8 mouse cellular contexts compared by ENCODE assay signal in the genomic region with DNA sequence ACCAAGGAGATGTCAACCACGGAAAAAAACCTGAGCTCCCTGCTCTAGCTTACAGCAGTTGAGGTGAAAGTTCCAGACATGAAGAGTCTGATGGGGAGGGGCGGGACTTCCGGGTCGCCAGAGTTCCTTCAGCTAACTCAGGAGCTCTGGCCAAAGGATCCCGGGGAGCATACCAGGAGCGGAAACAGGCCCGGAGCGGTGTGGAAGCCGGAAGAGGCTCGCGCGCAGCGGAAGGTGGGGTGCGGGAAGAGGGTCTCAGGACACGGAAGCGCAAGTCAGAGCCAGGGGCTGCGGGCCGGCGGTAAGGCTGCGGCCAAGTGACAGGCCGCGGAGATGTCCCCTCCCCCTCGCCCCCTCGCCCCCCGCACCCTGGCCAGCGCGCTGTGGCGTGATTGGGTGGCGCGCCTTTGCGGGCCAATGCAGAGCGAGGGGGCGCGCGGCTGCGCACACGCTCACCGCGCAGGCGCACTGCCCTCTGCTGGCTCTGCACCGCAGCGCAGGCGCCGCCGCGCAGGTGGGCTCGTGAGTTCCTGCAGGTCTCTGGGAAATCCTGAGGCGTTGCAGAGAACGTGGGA. TPM values are rescaled to one million over a fixed set of nuclear protein-coding genes. Genes with fewer than 3 reads are reported as not detected.
DNase-seq lines count a peak whose midpoint lies in the region; ATAC-seq and TF ChIP-seq lines count a peak whose summit lies in the region.

A gene (plus strand): TSS at position 103 of the 575 bp plus-strand sequence.

- WGBS in heart, embryonic 12.5 days, result 0% methylated on average over 46 of the region's 49 CpGs
- WGBS in kidney, postnatal 0 days, result under 1% methylated on average over 43 of the region's 49 CpGs
- under 1% methylated on average over 47 of the region's 49 CpGs for WGBS in liver, embryonic 11.5 days
- WGBS in stomach, embryonic 14.5 days, result 1% methylated on average over 46 of the region's 49 CpGs

- peaks cover 8% of the 10 kb centered on the region for H3K79me2 ChIP-seq in C2C12 (ENCODE audit: control insufficient read depth, insufficient read depth)

- H3K4me2 ChIP-seq in heart, embryonic 12.5 days, result peak within 1 kb of the TSS; percentile 71
- H3K4me2 ChIP-seq in kidney, postnatal 0 days (ENCODE audit: low read length), result peak within 1 kb of the TSS; percentile 63
- peak within 1 kb of the TSS; percentile 67 for H3K4me2 ChIP-seq in liver, embryonic 11.5 days
- peak within 1 kb of the TSS; percentile 41 for H3K4me2 ChIP-seq in stomach, embryonic 14.5 days (replicated peaks; ENCODE audit: low read depth, low read length)

- TF ChIP-seq POLR2A in brain, embryonic 14.5 days (IDR thresholded peaks at IDR 0.05; ENCODE audit: borderline replicate concordance, extremely low read depth, insufficient read depth, insufficient read length, poor library complexity, severe bottlenecking), result peak; percentile 52; the same call in 1 of the 2 replicates

- peaks cover 27% of the 10 kb centered on the region for H3K4me1 ChIP-seq in erythroblast, embryonic 14.5 days (ENCODE audit: control insufficient read depth)
- H3K4me1 ChIP-seq in heart, embryonic 12.5 days (replicated peaks), result no peaks in the 10 kb centered on the region
- H3K4me1 ChIP-seq in kidney, postnatal 0 days (replicated peaks; ENCODE audit: insufficient read depth, low read length), result no peaks in the 10 kb centered on the region
- no peaks in the 10 kb centered on the region for H3K4me1 ChIP-seq in liver, embryonic 11.5 days (replicated peaks; ENCODE audit: control insufficient read depth, insufficient read depth, low read length)
- H3K4me1 ChIP-seq in stomach, embryonic 14.5 days (ENCODE audit: control insufficient read depth, insufficient read depth, low read length), result no peaks in the 10 kb centered on the region

- H3K27ac ChIP-seq in heart, embryonic 12.5 days (ENCODE audit: poor library complexity, severe bottlenecking), result peak within 1 kb of the TSS; percentile 78
- H3K27ac ChIP-seq in kidney, postnatal 0 days, result peak within 1 kb of the TSS; percentile 88
- H3K27ac ChIP-seq in liver, embryonic 11.5 days (ENCODE audit: low read depth, low read length), result peak within 1 kb of the TSS; percentile 81
- peak within 1 kb of the TSS; percentile 76 for H3K27ac ChIP-seq in stomach, embryonic 14.5 days (ENCODE audit: low read length)

- H3K4me3 ChIP-seq in C2C12 (ENCODE audit: insufficient read depth, poor library complexity, severe bottlenecking), result peak within 1 kb of the TSS; percentile 47
- H3K4me3 ChIP-seq in erythroblast, embryonic 14.5 days (replicated peaks), result peak within 1 kb of the TSS; percentile 89
- H3K4me3 ChIP-seq in heart, embryonic 12.5 days, result peak within 1 kb of the TSS; percentile 66
- peak within 1 kb of the TSS; percentile 69 for H3K4me3 ChIP-seq in kidney, postnatal 0 days (replicated peaks; ENCODE audit: low read depth, low read length)
- peak within 1 kb of the TSS; percentile 73 for H3K4me3 ChIP-seq in liver, embryonic 11.5 days (ENCODE audit: low read depth, low read length)
- peak within 1 kb of the TSS; percentile 60 for H3K4me3 ChIP-seq in stomach, embryonic 14.5 days (ENCODE audit: low read depth, low read length)

- H3K27me3 ChIP-seq in C2C12 (ENCODE audit: control insufficient read depth, insufficient read depth, insufficient read length), result no peaks in the 10 kb centered on the region
- no peaks in the 10 kb centered on the region for H3K27me3 ChIP-seq in erythroblast, embryonic 14.5 days (ENCODE audit: control insufficient read depth)
- no peaks in the 10 kb centered on the region for H3K27me3 ChIP-seq in heart, embryonic 12.5 days (replicated peaks)
- no peaks in the 10 kb centered on the region for H3K27me3 ChIP-seq in kidney, postnatal 0 days (ENCODE audit: insufficient read depth, low read length)
- no peaks in the 10 kb centered on the region for H3K27me3 ChIP-seq in liver, embryonic 11.5 days (replicated peaks; ENCODE audit: control insufficient read depth, insufficient read depth, low read length)
- H3K27me3 ChIP-seq in stomach, embryonic 14.5 days (ENCODE audit: control insufficient read depth, insufficient read depth, low read length), result no peaks in the 10 kb centered on the region

- peak within 1 kb of the TSS; percentile 92 for H3ac ChIP-seq in C2C12 (ENCODE audit: control insufficient read depth, insufficient read length, low read depth)

- peak; percentile 99 for TF ChIP-seq CTCF in C2C12 (IDR thresholded peaks at IDR 0.05; ENCODE audit: control insufficient read depth, insufficient read depth, insufficient read length)
- TF ChIP-seq CTCF in brain, embryonic 14.5 days (IDR thresholded peaks at IDR 0.05; ENCODE audit: borderline replicate concordance, extremely low read depth, insufficient read depth, insufficient read length), result peak; percentile 91
- TF ChIP-seq CTCF in kidney, postnatal 0 days (IDR thresholded peaks at IDR 0.05; ENCODE audit: low read depth), result peak; percentile 84

- peak; percentile 96 for DNase-seq in brain, embryonic 14.5 days (ENCODE audit: low read depth)
- DNase-seq in kidney, postnatal 0 days (ENCODE audit: low spot score), result peak; percentile 93
- peak; percentile 88 for DNase-seq in liver, embryonic 11.5 days (ENCODE audit: low spot score)
- peak; percentile 92 for DNase-seq in naive thymus-derived CD4-positive, alpha-beta T cell, adult 2 months (ENCODE audit: low read depth)

- H3K9ac ChIP-seq in heart, embryonic 12.5 days, result peak within 1 kb of the TSS; percentile 79
- H3K9ac ChIP-seq in kidney, postnatal 0 days (ENCODE audit: low read depth, low read length), result peak within 1 kb of the TSS; percentile 74
- H3K9ac ChIP-seq in liver, embryonic 11.5 days (ENCODE audit: low read depth, low read length), result peak within 1 kb of the TSS; percentile 73
- H3K9ac ChIP-seq in stomach, embryonic 14.5 days (replicated peaks; ENCODE audit: low read depth, low read length), result peak within 1 kb of the TSS; percentile 57

- H3K9me3 ChIP-seq in erythroblast, embryonic 14.5 days (ENCODE audit: control insufficient read depth, low read length), result no peaks in the 10 kb centered on the region
- no peaks in the 10 kb centered on the region for H3K9me3 ChIP-seq in heart, embryonic 12.5 days (replicated peaks)
- no peaks in the 10 kb centered on the region for H3K9me3 ChIP-seq in kidney, postnatal 0 days (replicated peaks; ENCODE audit: low read length)
- no peaks in the 10 kb centered on the region for H3K9me3 ChIP-seq in liver, embryonic 11.5 days (ENCODE audit: control insufficient read depth, low read length)
- no peaks in the 10 kb centered on the region for H3K9me3 ChIP-seq in stomach, embryonic 14.5 days (ENCODE audit: control insufficient read depth, low read depth, low read length)

- H3K36me3 ChIP-seq in C2C12 (ENCODE audit: control insufficient read depth, insufficient read depth), result no peaks in the 10 kb centered on the region
- peaks cover 3% of the 10 kb centered on the region for H3K36me3 ChIP-seq in erythroblast, embryonic 14.5 days (ENCODE audit: control insufficient read depth)
- peaks cover 4% of the 10 kb centered on the region for H3K36me3 ChIP-seq in heart, embryonic 12.5 days
- no peaks in the 10 kb centered on the region for H3K36me3 ChIP-seq in kidney, postnatal 0 days (ENCODE audit: insufficient read depth, low read length)
- no peaks in the 10 kb centered on the region for H3K36me3 ChIP-seq in liver, embryonic 11.5 days (ENCODE audit: control insufficient read depth, insufficient read depth, low read length)
- no peaks in the 10 kb centered on the region; the same call in 1 of the 2 replicates for H3K36me3 ChIP-seq in stomach, embryonic 14.5 days (ENCODE audit: control insufficient read depth, insufficient read depth, low read length)

- ATAC-seq in heart, embryonic 12.5 days (ENCODE audit: insufficient number of reproducible peaks, low FRiP score), result peak; percentile 98
- peak; percentile 99 for ATAC-seq in kidney, postnatal 0 days (replicated peaks; ENCODE audit: low FRiP score, low read depth)
- peak; percentile 97 for ATAC-seq in liver, embryonic 11.5 days (replicated peaks; ENCODE audit: low FRiP score)
- peak; percentile 97 for ATAC-seq in stomach, embryonic 14.5 days (ENCODE audit: insufficient number of reproducible peaks, insufficient read depth, low FRiP score, low read depth)

- H3K79me3 ChIP-seq in C2C12 (ENCODE audit: low read depth), result no peaks in the 10 kb centered on the region

TF ChIP-seq in C2C12, 6 proteins besides CTCF, POLR2A, EP300 and RAD21:
- TF ChIP-seq FOSL1 (IDR thresholded peaks at IDR 0.05; ENCODE audit: insufficient read depth, low read length, poor library complexity, severe bottlenecking), result no peak
- no peak for TF ChIP-seq MYOG (IDR thresholded peaks at IDR 0.05; ENCODE audit: control insufficient read depth, extremely low read depth, insufficient read length)
- no peak for TF ChIP-seq USF1 (IDR thresholded peaks at IDR 0.05; ENCODE audit: low read depth)
- TF ChIP-seq MYOD1 (IDR thresholded peaks at IDR 0.05; ENCODE audit: control insufficient read depth, insufficient read length, low read depth), result no peak
- TF ChIP-seq MAX (IDR thresholded peaks at IDR 0.05), result no peak
- no peak for TF ChIP-seq CEBPB (IDR thresholded peaks at IDR 0.05; ENCODE audit: low read depth)

RNA-seq across cellular contexts. Expression of the gene that starts here (rescaled TPM):
- 6.8 TPM for polyA plus RNA-seq in C2C12 (2012; fragmentation: generic; extraction: Trizol)
- 9.4 and 13.5 TPM in 2 replicates for polyA plus RNA-seq in brain, embryonic 14.5 days (2012; rRNA removed)
- polyA plus RNA-seq in erythroblast, embryonic 14.5 days (2012), result 0.13 and 0.29 TPM in 2 replicates
- polyA plus RNA-seq in heart, embryonic 12.5 days (2016; fragmentation: Nextera tagmentation; extraction: Ambion mirVana), result 27.2 and 28.5 TPM in 2 replicates
- polyA plus RNA-seq in kidney, postnatal 0 days (2015; fragmentation: Nextera tagmentation; extraction: Ambion mirVana), result 33.4 and 36.3 TPM in 2 replicates
- polyA plus RNA-seq in liver, embryonic 11.5 days (2014; fragmentation: Nextera tagmentation; extraction: Ambion mirVana), result 32.9 and 38.0 TPM in 2 replicates
- polyA plus RNA-seq in stomach, embryonic 14.5 days (2014; fragmentation: Nextera tagmentation; extraction: Ambion mirVana), result 28.2 and 32.0 TPM in 2 replicates

Comparison
In these comparisons a context has a peak if more than half of its experiments do, and no peak if none do; other contexts are left out.
1. Peak in every context shown above with its lines: DNase-seq, ATAC-seq, H3K4me3 ChIP-seq and H3K27ac ChIP-seq.